Mouse (Mus musculus) ES-E14 (cell line): ENCODE measurements around the gene Akt1. TPM values are rescaled to one million over a fixed set of nuclear protein-coding genes. Genes with fewer than 3 reads are reported as not detected.

Experiments
- DNase-seq: peaks from one replicate; pipeline ENCODE4 v3.0.0-alpha.2; 2013; ENCODE audit warnings: low read depth, low spot score
- H3K27ac ChIP-seq: 2 replicates; pipeline ENCODE4 v1.5.1; 2012; ENCODE audit warnings: low read depth, mild to moderate bottlenecking, low read length, moderate library complexity, mixed read lengths; ENCODE audit not compliant: poor library complexity, insufficient read depth, severe bottlenecking
- H3K36me3 ChIP-seq: 2 replicates; pipeline ENCODE4 v1.6.1; 2012; ENCODE audit warnings: mild to moderate bottlenecking, low read length, moderate library complexity, mixed read lengths; ENCODE audit not compliant: control insufficient read depth, poor library complexity, insufficient read depth, severe bottlenecking
- H3K4me1 ChIP-seq, 2 experiments: fragments of 150-350 bp in 1 of 2; sonication (generic) in 1 of 2; 2 replicates each; pipeline ENCODE4 v1.6.1; 2012; ENCODE audit warnings: low read length in 2 of 2, mild to moderate bottlenecking in 1 of 2, mixed read lengths in 1 of 2; ENCODE audit not compliant: control insufficient read depth in 2 of 2, insufficient read depth in 2 of 2, poor library complexity in 1 of 2
- H3K4me3 ChIP-seq, 2 experiments: fragments of 150-350 bp in 1 of 2; sonication (generic) in 1 of 2; 2 replicates each; pipeline ENCODE4 v1.5.1; 2012; ENCODE audit warnings: low read length in 2 of 2, low read depth in 1 of 2, mild to moderate bottlenecking in 1 of 2, mixed read lengths in 1 of 2; ENCODE audit not compliant: insufficient read depth in 1 of 2, poor library complexity in 1 of 2, severe bottlenecking in 1 of 2
- H3K9ac ChIP-seq: 2 replicates; pipeline ENCODE4 v1.6.1; 2012; ENCODE audit warnings: low read depth, mild to moderate bottlenecking, low read length, mixed read lengths; ENCODE audit not compliant: poor library complexity, insufficient read depth, severe bottlenecking
- H3K9me3 ChIP-seq: fragments of 150-350 bp; sonication (generic); 2 replicates; pipeline ENCODE4 v1.6.1; 2012; ENCODE audit warnings: low read depth, mild to moderate bottlenecking, low read length; ENCODE audit not compliant: control insufficient read depth, insufficient read depth
- CHD2 ChIP-seq: IDR thresholded peaks from 2 replicates; pipeline ENCODE4 v1.6.1; 2014; ENCODE audit warnings: mild to moderate bottlenecking, low read depth, low read length, inconsistent platforms
- HCFC1 ChIP-seq: IDR thresholded peaks from 2 replicates; pipeline ENCODE4 v1.6.1; 2012; ENCODE audit warnings: low read length, inconsistent platforms, borderline replicate concordance; ENCODE audit not compliant: insufficient read depth
- MAFK ChIP-seq: IDR thresholded peaks from 2 replicates; pipeline ENCODE4 v1.6.1; 2014; ENCODE audit warnings: mild to moderate bottlenecking, low read depth, low read length, inconsistent platforms; ENCODE audit not compliant: insufficient read depth
- ZC3H11A ChIP-seq: IDR thresholded peaks from 2 replicates; pipeline ENCODE4 v1.6.1; 2012; ENCODE audit warnings: low read depth, mild to moderate bottlenecking, inconsistent platforms, low read length, borderline replicate concordance
- ZNF384 ChIP-seq: IDR thresholded peaks from 2 replicates; pipeline ENCODE4 v1.6.1; 2012; ENCODE audit warnings: low read depth, low read length, inconsistent platforms
- in situ Hi-C, 2 experiments: fragments of 600-800 bp; cut with MboI; formaldehyde crosslinking; loops; one replicate each; pipeline ENCODE4 v1.15.1; 2025; ENCODE audit warnings: low sequenced_read_pairs in 2 of 2, inconsistent platforms in 1 of 2; ENCODE audit not compliant: unreplicated experiment in 2 of 2
- total RNA-seq: library from RNA; depleted of rRNA; stranded (reverse); fragments of 300-350 nt; gene quantifications from 2 replicates; pipeline ENCODE4 v1.2.3, GENCODE M21; 2012

Gene Akt1
- total RNA-seq, 1 experiment = 58.9 TPM

GRCm38 (mm10) chr12:112621900-112622299, 52.8 kb downstream of the Akt1 start:
- no peaks in the 10 kb centered on the region for H3K36me3 ChIP-seq
- peaks cover 3 to 29% of the 10 kb centered on the region in 2 experiments; a peak in 1 of 4 replicates for H3K4me1 ChIP-seq
- DNase-seq = no peak
- TF ChIP-seq ZC3H11A (no peak), MAFK (no peak)
- H3K9me3 ChIP-seq = no peaks in the 10 kb centered on the region
- H3K27ac ChIP-seq = no peak overlapping the region
- in situ Hi-C loops = no loop called here
- no peak overlapping the region for H3K4me3 ChIP-seq
- H3K9ac ChIP-seq = no peak overlapping the region

GRCm38 (mm10) chr12:112620354-112621061, 54.2 kb downstream of the Akt1 start:
- Histone ChIP-seq H3K36me3 (no peaks in the 10 kb centered on the region), H3K9me3 (no peaks in the 10 kb centered on the region), H3K9ac (peak overlapping the region; percentile 76), H3K4me1 (peaks cover 3 to 24% of the 10 kb centered on the region in 2 experiments; a peak in 1 of 4 replicates), H3K4me3 (peak overlapping the region; percentile 69 to 78), H3K27ac (no peak overlapping the region)
- no peak for DNase-seq
- in situ Hi-C loops = no loop called here
- TF ChIP-seq MAFK (no peak), CHD2 (no peak), HCFC1 (no peak), ZC3H11A (no peak), ZNF384 (no peak)

GRCm38 (mm10) chr12:112619686-112620353, 54.9 kb downstream of the Akt1 start, which contains the start of gene Adssl1:
Gene Adssl1, plus strand, starts transcription at chr12:112620045.
- Histone ChIP-seq H3K4me1 (peaks cover 3 to 24% of the 10 kb centered on the region in 2 experiments; a peak in 1 of 4 replicates), H3K27ac (no peak within 1 kb of the TSS), H3K9ac (peak within 1 kb of the TSS; percentile 76), H3K9me3 (no peaks in the 10 kb centered on the region), H3K36me3 (no peaks in the 10 kb centered on the region), H3K4me3 (peak within 1 kb of the TSS; percentile 69 to 78)
- no peak for DNase-seq
- TF ChIP-seq HCFC1 (no peak), CHD2 (no peak), ZNF384 (no peak), ZC3H11A (no peak), MAFK (no peak)
- in situ Hi-C loops = loop anchor here in 1 of 2 experiments (5.0 kb wide), 1 partner anchor 63 kb away; no protein-coding TSS in a partner anchor

GRCm38 (mm10) chr12:112618981-112619685, 55.6 kb downstream of the Akt1 start:
- peak overlapping the region; percentile 37 for H3K9ac ChIP-seq
- H3K4me1 ChIP-seq = peaks cover 3 to 24% of the 10 kb centered on the region in 2 experiments; a peak in 1 of 4 replicates
- no peak for TF ChIP-seq ZNF384
- no peak for TF ChIP-seq CHD2
- no peak for TF ChIP-seq MAFK
- TF ChIP-seq HCFC1 = no peak
- no peak for TF ChIP-seq ZC3H11A
- H3K9me3 ChIP-seq = no peaks in the 10 kb centered on the region
- no peak for DNase-seq
- no peak overlapping the region for H3K27ac ChIP-seq
- H3K36me3 ChIP-seq = no peaks in the 10 kb centered on the region
- peak overlapping the region; percentile 69 to 78 for H3K4me3 ChIP-seq
- in situ Hi-C loops = loop anchor here in 1 of 2 experiments (5.0 kb wide), 1 partner anchor 62 kb away; no protein-coding TSS in a partner anchor
